ENCODE assay signal across 8 mouse cellular contexts in genomic region chr8:84660819-84661457, GRCm38 (mm10). TPM values are rescaled to one million over a fixed set of nuclear protein-coding genes. Genes with fewer than 3 reads are reported as not detected.
DNase-seq lines count a peak whose midpoint lies in the region; ATAC-seq lines count a peak whose summit lies in the region.

No protein-coding gene starts in this region.

- peak overlapping the region; percentile 91 for H3K4me3 ChIP-seq in heart, embryonic 12.5 days
- H3K4me3 ChIP-seq in kidney, embryonic 16.5 days (ENCODE audit: low read length): peak overlapping the region; percentile 80
- peak overlapping the region; percentile 89 for H3K4me3 ChIP-seq in stomach, embryonic 15.5 days (replicated peaks)

- under 1% methylated on average over 20 of the region's 20 CpGs for WGBS in heart, embryonic 12.5 days
- under 1% methylated on average over 20 of the region's 20 CpGs for WGBS in kidney, embryonic 16.5 days
- WGBS in stomach, embryonic 15.5 days: 1% methylated on average over 20 of the region's 20 CpGs

- no peaks in the 10 kb centered on the region for H3K9me3 ChIP-seq in heart, embryonic 12.5 days (replicated peaks)
- no peaks in the 10 kb centered on the region for H3K9me3 ChIP-seq in kidney, embryonic 16.5 days (ENCODE audit: low read length)
- no peaks in the 10 kb centered on the region for H3K9me3 ChIP-seq in stomach, embryonic 15.5 days

- H3K4me1 ChIP-seq in heart, embryonic 12.5 days (replicated peaks): peaks cover 47% of the 10 kb centered on the region
- peaks cover 44% of the 10 kb centered on the region for H3K4me1 ChIP-seq in kidney, embryonic 16.5 days (ENCODE audit: insufficient read depth, low read length)
- peaks cover 34% of the 10 kb centered on the region for H3K4me1 ChIP-seq in stomach, embryonic 15.5 days

- peak overlapping the region; percentile 85 for H3K4me2 ChIP-seq in heart, embryonic 12.5 days
- H3K4me2 ChIP-seq in kidney, embryonic 16.5 days (replicated peaks; ENCODE audit: low read depth, low read length): peak overlapping the region; percentile 72
- peak overlapping the region; percentile 78 for H3K4me2 ChIP-seq in stomach, embryonic 15.5 days

- no peaks in the 10 kb centered on the region for H3K27me3 ChIP-seq in heart, embryonic 12.5 days (replicated peaks)
- H3K27me3 ChIP-seq in kidney, embryonic 16.5 days (ENCODE audit: insufficient read depth, low read length): no peaks in the 10 kb centered on the region
- no peaks in the 10 kb centered on the region for H3K27me3 ChIP-seq in stomach, embryonic 15.5 days (replicated peaks)

- ATAC-seq in CD4-positive, CD25-positive, alpha-beta regulatory T cell, adult 4 months: no peak
- ATAC-seq in heart, embryonic 12.5 days (ENCODE audit: insufficient number of reproducible peaks, low FRiP score): no peak
- no peak for ATAC-seq in kidney, embryonic 16.5 days (ENCODE audit: low FRiP score, low TSS enrichment)
- no peak for ATAC-seq in stomach, embryonic 15.5 days (ENCODE audit: insufficient read depth, low FRiP score, low read depth)
- no peak for ATAC-seq in activated CD4-positive, CD25-positive, alpha-beta regulatory T cell, adult 4 months

- DNase-seq in CD4-positive, CD25-positive, alpha-beta regulatory T cell, adult 2 months (ENCODE audit: low read depth, low spot score): peak; percentile 67
- DNase-seq in c-Kit-positive CD71-positive TER-119-negative erythroid progenitor cells, embryonic 14.5 days (ENCODE audit: low read depth): peak; percentile 60
- DNase-seq in lung, postnatal 25 days (ENCODE audit: low spot score): peak; percentile 80

- H3K36me3 ChIP-seq in heart, embryonic 12.5 days: no peaks in the 10 kb centered on the region
- no peaks in the 10 kb centered on the region for H3K36me3 ChIP-seq in kidney, embryonic 16.5 days (ENCODE audit: insufficient read depth, low read length)
- H3K36me3 ChIP-seq in stomach, embryonic 15.5 days: no peaks in the 10 kb centered on the region

- peak overlapping the region; percentile 98 for H3K27ac ChIP-seq in heart, embryonic 12.5 days (ENCODE audit: poor library complexity, severe bottlenecking)
- peak overlapping the region; percentile 97 for H3K27ac ChIP-seq in kidney, embryonic 16.5 days (ENCODE audit: low read length)
- peak overlapping the region; percentile 99 for H3K27ac ChIP-seq in stomach, embryonic 15.5 days

- peak overlapping the region; percentile 97 for H3K9ac ChIP-seq in heart, embryonic 12.5 days
- H3K9ac ChIP-seq in kidney, embryonic 16.5 days (replicated peaks; ENCODE audit: low read length): peak overlapping the region; percentile 74
- H3K9ac ChIP-seq in stomach, embryonic 15.5 days: peak overlapping the region; percentile 82; the same call in 1 of the 2 replicates

RNA-seq across cellular contexts. Expression of gene Ier2, which starts 1.7 kb away (rescaled TPM):
- polyA plus RNA-seq in CD4-positive, CD25-positive, alpha-beta regulatory T cell, adult 4 months (2017; shearing (Covaris generic)): 10 to 100 TPM; 39.5 to 42.6 TPM
- polyA plus RNA-seq in heart, embryonic 12.5 days (2016; fragmentation: Nextera tagmentation; extraction: Ambion mirVana): 63.4 and 68.1 TPM in 2 replicates
- polyA plus RNA-seq in kidney, embryonic 16.5 days (2015; fragmentation: Nextera tagmentation; extraction: Ambion mirVana): 73.5 and 78.0 TPM in 2 replicates
- polyA plus RNA-seq in stomach, embryonic 15.5 days (2015; fragmentation: Nextera tagmentation; extraction: Ambion mirVana): 86.4 and 90.3 TPM in 2 replicates
- polyA plus RNA-seq in activated CD4-positive, CD25-positive, alpha-beta regulatory T cell, adult 4 months (2017; shearing (Covaris generic)): 10 to 100 TPM; 54.7 to 56.1 TPM

RNA-seq across cellular contexts. Expression of gene Trmt1, which starts 25.2 kb away (rescaled TPM):
- polyA plus RNA-seq in CD4-positive, CD25-positive, alpha-beta regulatory T cell, adult 4 months (2017; shearing (Covaris generic)): 10 to 100 TPM; 45.0 to 60.3 TPM
- polyA plus RNA-seq in heart, embryonic 12.5 days (2016; fragmentation: Nextera tagmentation; extraction: Ambion mirVana): 46.2 and 49.5 TPM in 2 replicates
- 81.5 and 82.9 TPM in 2 replicates for polyA plus RNA-seq in kidney, embryonic 16.5 days (2015; fragmentation: Nextera tagmentation; extraction: Ambion mirVana)
- polyA plus RNA-seq in stomach, embryonic 15.5 days (2015; fragmentation: Nextera tagmentation; extraction: Ambion mirVana): 56.2 and 63.9 TPM in 2 replicates
- polyA plus RNA-seq in activated CD4-positive, CD25-positive, alpha-beta regulatory T cell, adult 4 months (2017; shearing (Covaris generic)): 10 to 100 TPM; 32.6 to 49.8 TPM

RNA-seq across cellular contexts. Expression of gene Nacc1, which starts 26.7 kb away (rescaled TPM):
- 1 to 10 TPM; 8.1 to 9.1 TPM for polyA plus RNA-seq in CD4-positive, CD25-positive, alpha-beta regulatory T cell, adult 4 months (2017; shearing (Covaris generic))
- polyA plus RNA-seq in heart, embryonic 12.5 days (2016; fragmentation: Nextera tagmentation; extraction: Ambion mirVana): 20.9 and 21.3 TPM in 2 replicates
- polyA plus RNA-seq in kidney, embryonic 16.5 days (2015; fragmentation: Nextera tagmentation; extraction: Ambion mirVana): 22.5 and 26.7 TPM in 2 replicates
- 15.8 and 17.4 TPM in 2 replicates for polyA plus RNA-seq in stomach, embryonic 15.5 days (2015; fragmentation: Nextera tagmentation; extraction: Ambion mirVana)
- polyA plus RNA-seq in activated CD4-positive, CD25-positive, alpha-beta regulatory T cell, adult 4 months (2017; shearing (Covaris generic)): 10 to 100 TPM in 1 of 2 experiments, 1 to 10 TPM in 1; 9.4 to 12.5 TPM

RNA-seq across cellular contexts. Expression of gene Lyl1, which starts 40.3 kb away (rescaled TPM):
- 1 to 10 TPM; 2.0 to 2.6 TPM for polyA plus RNA-seq in CD4-positive, CD25-positive, alpha-beta regulatory T cell, adult 4 months (2017; shearing (Covaris generic))
- 18.1 and 19.7 TPM in 2 replicates for polyA plus RNA-seq in heart, embryonic 12.5 days (2016; fragmentation: Nextera tagmentation; extraction: Ambion mirVana)
- 7.9 and 8.1 TPM in 2 replicates for polyA plus RNA-seq in kidney, embryonic 16.5 days (2015; fragmentation: Nextera tagmentation; extraction: Ambion mirVana)
- polyA plus RNA-seq in stomach, embryonic 15.5 days (2015; fragmentation: Nextera tagmentation; extraction: Ambion mirVana): 7.1 and 9.7 TPM in 2 replicates
- polyA plus RNA-seq in activated CD4-positive, CD25-positive, alpha-beta regulatory T cell, adult 4 months (2017; shearing (Covaris generic)): 1 to 10 TPM in 1 of 2 experiments, under 1 TPM in 1; 0.85 to 1.2 TPM
